Mouse (Mus musculus): ENCODE results near the gene Tmem233. TPM values are rescaled to one million over a fixed set of nuclear protein-coding genes. Genes with fewer than 3 reads are reported as not detected.

Gene Tmem233
- total and polyA plus RNA-seq, 2 experiments from 2014 or later: not detected

DNA sequence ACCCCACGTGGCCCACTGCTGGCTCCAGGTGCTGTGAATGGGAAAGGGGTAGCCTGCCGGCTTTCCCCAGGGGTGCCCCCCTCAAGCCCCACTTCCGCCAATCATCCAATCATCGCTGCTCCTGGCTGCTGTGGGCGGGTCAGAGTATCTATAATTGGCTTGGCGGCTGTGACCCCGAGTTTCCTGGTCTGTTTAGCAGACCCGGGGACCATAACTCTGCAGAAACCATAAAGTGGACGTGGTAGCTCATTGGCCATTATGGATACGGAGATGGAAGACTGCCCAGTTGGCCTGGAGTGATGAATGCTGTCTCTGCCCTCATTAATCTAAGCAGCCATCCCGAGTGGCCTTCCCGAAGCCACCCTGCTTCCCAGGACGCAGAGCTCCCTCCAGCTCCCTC is 79.2 kb downstream of the Tmem233 start:
- Histone ChIP-seq H3K4me1 (ENCODE audit: control insufficient read depth, insufficient read depth) (no peaks in the 10 kb centered on the region), H3K9ac (replicated peaks; ENCODE audit: low read depth, low read length) (no peak overlapping the region), H3K4me2 (ENCODE audit: low read depth, low read length) (no peak overlapping the region), H3K27me3 (ENCODE audit: control insufficient read depth, insufficient read depth, low read length) (no peaks in the 10 kb centered on the region), H3K36me3 (replicated peaks; ENCODE audit: control insufficient read depth, insufficient read depth, low read length) (peaks cover 7% of the 10 kb centered on the region), H3K4me3 (ENCODE audit: low read depth, low read length) (no peak overlapping the region), H3K27ac (ENCODE audit: low read depth) (no peak overlapping the region), H3K9me3 (replicated peaks; ENCODE audit: control insufficient read depth, low read length) (no peaks in the 10 kb centered on the region)
- no peak for TF ChIP-seq EP300 (IDR thresholded peaks at IDR 0.05; ENCODE audit: low read depth)
- TF ChIP-seq CTCF (IDR thresholded peaks at IDR 0.05; ENCODE audit: low read depth): no peak
- 45% methylated on average over 13 of the region's 13 CpGs for WGBS
- ATAC-seq (ENCODE audit: insufficient read depth, low read depth) (peak; percentile 27; the same call in 1 of the 2 replicates), DNase-seq (ENCODE audit: low spot score) (no peak)

DNA sequence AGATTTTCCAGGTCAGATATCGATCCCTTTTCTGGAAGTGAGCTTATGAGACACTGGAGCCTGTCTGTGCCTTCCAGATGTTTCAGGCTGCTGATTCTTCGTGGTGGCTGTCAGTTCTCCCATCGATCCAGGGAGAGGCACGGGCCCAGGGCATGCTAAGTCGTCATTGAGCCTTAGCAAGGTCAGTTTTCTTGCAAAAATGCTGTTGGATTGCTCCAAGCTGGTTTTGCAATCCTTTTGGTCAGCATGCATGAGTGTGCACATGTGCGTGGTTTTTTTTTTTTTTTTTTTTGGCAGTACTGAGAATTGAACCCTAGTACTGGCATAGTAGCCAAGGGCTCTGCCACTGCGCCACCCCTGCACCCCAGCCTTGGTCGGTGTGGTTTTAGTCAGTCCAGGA is 79.9 kb downstream of the Tmem233 start:
- TF ChIP-seq CTCF (IDR thresholded peaks at IDR 0.05; ENCODE audit: low read depth) (no peak), EP300 (IDR thresholded peaks at IDR 0.05; ENCODE audit: low read depth) (no peak)
- no peak for DNase-seq (ENCODE audit: low spot score)
- Histone ChIP-seq H3K4me3 (ENCODE audit: low read depth, low read length) (no peak overlapping the region), H3K27me3 (ENCODE audit: control insufficient read depth, insufficient read depth, low read length) (no peaks in the 10 kb centered on the region), H3K9ac (replicated peaks; ENCODE audit: low read depth, low read length) (no peak overlapping the region), H3K4me2 (ENCODE audit: low read depth, low read length) (no peak overlapping the region), H3K36me3 (replicated peaks; ENCODE audit: control insufficient read depth, insufficient read depth, low read length) (peaks cover 7% of the 10 kb centered on the region), H3K9me3 (replicated peaks; ENCODE audit: control insufficient read depth, low read length) (no peaks in the 10 kb centered on the region), H3K27ac (ENCODE audit: low read depth) (no peak overlapping the region), H3K4me1 (ENCODE audit: control insufficient read depth, insufficient read depth) (no peaks in the 10 kb centered on the region)
- 84% methylated on average over 8 of the region's 8 CpGs for WGBS
- ATAC-seq (ENCODE audit: insufficient read depth, low read depth): no peak

GRCm38 (mm10) chr5:115997376-115997775 is 85.7 kb downstream of the Tmem233 start:
- no peak overlapping the region for H3K27ac ChIP-seq (ENCODE audit: low read depth)
- no peaks in the 10 kb centered on the region for H3K4me1 ChIP-seq (ENCODE audit: control insufficient read depth, insufficient read depth)
- H3K9ac ChIP-seq (replicated peaks; ENCODE audit: low read depth, low read length): no peak overlapping the region
- H3K9me3 ChIP-seq (replicated peaks; ENCODE audit: control insufficient read depth, low read length): no peaks in the 10 kb centered on the region
- DNase-seq (ENCODE audit: low spot score) (no peak), ATAC-seq (ENCODE audit: insufficient read depth, low read depth) (no peak)
- 46% methylated on average over 13 of the region's 13 CpGs for WGBS
- no peaks in the 10 kb centered on the region for H3K27me3 ChIP-seq (ENCODE audit: control insufficient read depth, insufficient read depth, low read length)
- H3K36me3 ChIP-seq (replicated peaks; ENCODE audit: control insufficient read depth, insufficient read depth, low read length): peaks cover 28% of the 10 kb centered on the region; the same call in 1 of the 2 replicates
- TF ChIP-seq CTCF (IDR thresholded peaks at IDR 0.05; ENCODE audit: low read depth) (no peak), EP300 (IDR thresholded peaks at IDR 0.05; ENCODE audit: low read depth) (no peak)
- H3K4me3 ChIP-seq (ENCODE audit: low read depth, low read length): no peak overlapping the region
- no peak overlapping the region for H3K4me2 ChIP-seq (ENCODE audit: low read depth, low read length)

DNA sequence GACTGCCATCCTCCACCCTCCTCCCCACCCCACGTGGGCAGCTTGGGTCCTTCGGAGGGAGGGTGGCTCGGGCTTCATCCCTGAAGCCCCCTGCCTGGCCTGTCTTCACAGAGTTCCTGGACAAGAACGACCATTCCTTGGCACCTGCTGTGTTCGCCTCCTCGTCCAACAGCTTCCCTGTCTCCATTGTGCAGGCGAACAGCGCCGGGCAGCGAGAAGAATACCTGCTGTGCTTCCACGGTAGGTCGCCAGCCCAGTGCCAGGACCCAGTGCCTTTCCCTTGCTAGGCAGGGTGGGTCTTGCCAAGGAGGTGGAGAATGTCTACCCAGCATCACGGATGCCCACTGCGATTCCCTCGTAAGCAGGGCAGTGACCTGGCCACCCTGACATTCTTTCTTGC is 88.9 kb downstream of the Tmem233 start:
- TF ChIP-seq CTCF (IDR thresholded peaks at IDR 0.05; ENCODE audit: low read depth): no peak
- no peak for TF ChIP-seq EP300 (IDR thresholded peaks at IDR 0.05; ENCODE audit: low read depth)
- no peak overlapping the region for H3K4me2 ChIP-seq (ENCODE audit: low read depth, low read length)
- H3K4me1 ChIP-seq (ENCODE audit: control insufficient read depth, insufficient read depth): no peaks in the 10 kb centered on the region
- no peaks in the 10 kb centered on the region for H3K27me3 ChIP-seq (ENCODE audit: control insufficient read depth, insufficient read depth, low read length)
- no peak overlapping the region for H3K4me3 ChIP-seq (ENCODE audit: low read depth, low read length)
- 95% methylated on average over 15 of the region's 15 CpGs for WGBS
- no peak overlapping the region for H3K9ac ChIP-seq (replicated peaks; ENCODE audit: low read depth, low read length)
- H3K27ac ChIP-seq (ENCODE audit: low read depth): no peak overlapping the region
- H3K36me3 ChIP-seq (replicated peaks; ENCODE audit: control insufficient read depth, insufficient read depth, low read length): peaks cover 56% of the 10 kb centered on the region
- DNase-seq (ENCODE audit: low spot score): no peak
- peaks cover 9% of the 10 kb centered on the region; the same call in 1 of the 2 replicates for H3K9me3 ChIP-seq (replicated peaks; ENCODE audit: control insufficient read depth, low read length)
- ATAC-seq (ENCODE audit: insufficient read depth, low read depth): no peak

GRCm38 (mm10) chr5:115991717-115992116 is 91.3 kb downstream of the Tmem233 start:
- Histone ChIP-seq H3K4me3 (ENCODE audit: low read depth, low read length) (no peak overlapping the region), H3K36me3 (replicated peaks; ENCODE audit: control insufficient read depth, insufficient read depth, low read length) (peaks cover 65% of the 10 kb centered on the region), H3K27ac (ENCODE audit: low read depth) (no peak overlapping the region), H3K9ac (replicated peaks; ENCODE audit: low read depth, low read length) (no peak overlapping the region), H3K9me3 (replicated peaks; ENCODE audit: control insufficient read depth, low read length) (peaks cover 9% of the 10 kb centered on the region; the same call in 1 of the 2 replicates), H3K4me1 (ENCODE audit: control insufficient read depth, insufficient read depth) (no peaks in the 10 kb centered on the region), H3K27me3 (ENCODE audit: control insufficient read depth, insufficient read depth, low read length) (no peaks in the 10 kb centered on the region), H3K4me2 (ENCODE audit: low read depth, low read length) (no peak overlapping the region)
- TF ChIP-seq EP300 (IDR thresholded peaks at IDR 0.05; ENCODE audit: low read depth) (no peak), CTCF (IDR thresholded peaks at IDR 0.05; ENCODE audit: low read depth) (no peak)
- 95% methylated on average over 11 of the region's 11 CpGs for WGBS
- ATAC-seq (ENCODE audit: insufficient read depth, low read depth) (no peak), DNase-seq (ENCODE audit: low spot score) (no peak)

Other genes starting within 250 kb of the Tmem233 start
- gene Cit, start 238.0 kb downstream of the Tmem233 start, total RNA-seq (2014; rRNA removed; ENCODE audit: low replicate concordance): 11.5 and 17.4 TPM in 2 replicates
- gene Cit, start 238.0 kb downstream of the Tmem233 start, polyA plus RNA-seq (2015; fragmentation: Nextera tagmentation; extraction: Ambion mirVana): 4.1 and 4.9 TPM in 2 replicates
- gene Prkab1, start 58.7 kb downstream of the Tmem233 start, total RNA-seq (2014; rRNA removed; ENCODE audit: low replicate concordance): 39.6 and 64.2 TPM in 2 replicates
- 35.4 and 38.6 TPM in 2 replicates for gene Prkab1, start 58.7 kb downstream of the Tmem233 start, polyA plus RNA-seq (2015; fragmentation: Nextera tagmentation; extraction: Ambion mirVana)
- gene Ccdc60, start 205.7 kb upstream of the Tmem233 start, total RNA-seq (2014; rRNA removed; ENCODE audit: low replicate concordance): not detected in 2 replicates
- 0.11 and 0.16 TPM in 2 replicates for gene Ccdc60, start 205.7 kb upstream of the Tmem233 start, polyA plus RNA-seq (2015; fragmentation: Nextera tagmentation; extraction: Ambion mirVana)

All from heart, postnatal 0 days (tissue).